Mouse (Mus musculus) cerebellum, adult 9-10 months (tissue): ENCODE data around the gene Acan.
A peak's percentile ranks its signal among the peaks of the same experiment; 100 is the strongest.

Experiments
- DNase-seq: peaks from one replicate; pipeline ENCODE4 v3.0.0; 2022

Acan gene

GRCm38 (mm10) chr7:79053383-79053889 lies at the start of gene Acan:
Gene Acan, plus strand, starts transcription at chr7:79053483.
- no peak for DNase-seq

DNA sequence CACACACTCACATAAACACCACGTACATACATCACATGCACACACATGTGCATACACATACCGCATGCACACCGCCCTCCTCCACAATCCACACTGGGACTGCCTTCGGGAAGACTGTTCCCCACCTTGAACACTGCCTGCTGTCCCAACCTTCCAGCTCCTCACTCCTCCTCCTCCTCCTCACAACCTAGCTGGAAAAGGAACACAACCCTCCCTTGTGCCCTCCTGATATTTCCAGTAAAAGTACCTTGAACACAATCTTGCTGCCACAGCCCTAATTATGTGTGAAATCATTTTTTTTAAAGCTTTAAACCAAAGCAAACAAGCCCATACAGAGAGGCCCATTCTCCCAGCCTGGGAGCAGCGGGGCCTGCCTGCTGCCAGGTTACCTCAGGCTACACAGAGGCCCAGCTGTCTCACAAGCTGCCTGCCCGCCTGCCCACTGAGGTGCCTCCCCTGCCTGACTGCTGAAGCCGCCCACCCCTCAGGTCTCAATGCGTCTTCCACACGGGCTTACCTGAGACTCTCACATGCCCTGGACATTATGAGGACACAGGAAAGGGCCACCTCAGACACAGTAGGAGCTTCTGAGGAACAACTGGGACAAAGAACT lies 31.9 kb upstream of the Acan start:
- DNase-seq = no peak

DNA sequence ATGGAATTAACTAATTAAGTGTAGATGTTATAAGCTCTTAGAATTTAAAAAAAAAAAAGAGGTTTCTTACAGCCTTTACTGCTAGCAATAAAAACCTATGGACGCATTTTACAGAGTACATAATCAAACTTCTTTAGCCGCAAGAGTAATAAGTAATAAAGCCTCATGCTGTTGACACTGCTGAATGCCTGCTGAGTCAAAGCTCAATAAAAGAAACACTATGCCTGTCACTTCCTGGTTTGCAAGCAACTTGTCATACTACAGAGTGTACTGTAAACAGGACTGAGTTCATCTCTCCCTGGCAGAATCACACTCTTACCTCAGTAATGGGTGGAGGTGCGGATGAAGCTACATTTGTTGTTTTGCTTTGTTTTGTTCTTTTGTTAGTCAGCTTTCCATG lies 24.1 kb upstream of the Acan start:
- no peak for DNase-seq

GRCm38 (mm10) chr7:79033745-79034144 lies 19.5 kb upstream of the Acan start:
- DNase-seq = no peak

GRCm38 (mm10) chr7:79034521-79034920 lies 18.8 kb upstream of the Acan start:
- DNase-seq = no peak

GRCm38 (mm10) chr7:79052081-79052480 lies 1.2 kb upstream of the Acan start:
- DNase-seq = no peak

GRCm38 (mm10) chr7:79052521-79053382 lies 531 bp upstream of the Acan start:
- no peak for DNase-seq

DNA sequence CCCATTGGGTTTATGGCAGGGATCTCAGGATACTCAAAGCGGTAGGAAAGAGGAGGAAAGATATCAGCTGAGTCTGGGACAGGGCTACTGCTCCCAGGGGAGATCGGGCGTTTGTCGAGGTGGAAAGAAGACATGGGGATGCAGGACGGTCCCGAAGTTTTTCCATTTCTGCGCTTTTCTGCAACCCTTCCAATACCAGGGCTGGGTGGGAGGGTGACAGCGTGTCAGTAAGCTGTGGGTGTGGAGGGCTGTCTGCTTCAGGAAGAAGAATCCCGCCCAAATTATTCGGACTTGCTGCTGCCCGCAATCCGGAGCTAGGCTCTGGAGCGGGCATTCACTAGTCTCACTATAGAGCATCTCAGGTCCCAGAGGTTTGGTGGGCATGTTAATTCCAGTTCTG lies 828 bp downstream of the Acan start:
- no peak for DNase-seq

DNA sequence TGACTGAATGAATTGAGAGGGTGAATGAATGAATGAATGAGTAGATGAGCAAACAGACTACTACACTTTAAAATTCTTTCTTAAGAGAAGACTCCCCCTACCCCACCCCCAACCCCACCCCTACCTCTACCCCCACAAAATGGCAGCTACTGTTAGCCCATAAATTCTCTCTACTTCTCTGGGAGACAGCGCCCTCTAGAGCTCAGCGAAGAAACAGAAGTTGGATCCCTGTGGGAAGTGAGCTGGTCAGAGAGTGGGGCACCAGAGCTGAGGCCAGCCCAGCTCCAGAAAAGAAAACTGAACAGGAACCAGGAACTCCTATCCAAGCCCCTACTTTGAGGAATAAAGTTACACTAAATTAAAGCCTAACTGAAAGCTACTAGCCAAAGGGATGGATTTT lies 5.3 kb downstream of the Acan start:
- DNase-seq = no peak

GRCm38 (mm10) chr7:79067466-79067865 lies 14.2 kb downstream of the Acan start:
- no peak for DNase-seq

GRCm38 (mm10) chr7:79068231-79068630 lies 14.9 kb downstream of the Acan start:
- no peak for DNase-seq

DNA sequence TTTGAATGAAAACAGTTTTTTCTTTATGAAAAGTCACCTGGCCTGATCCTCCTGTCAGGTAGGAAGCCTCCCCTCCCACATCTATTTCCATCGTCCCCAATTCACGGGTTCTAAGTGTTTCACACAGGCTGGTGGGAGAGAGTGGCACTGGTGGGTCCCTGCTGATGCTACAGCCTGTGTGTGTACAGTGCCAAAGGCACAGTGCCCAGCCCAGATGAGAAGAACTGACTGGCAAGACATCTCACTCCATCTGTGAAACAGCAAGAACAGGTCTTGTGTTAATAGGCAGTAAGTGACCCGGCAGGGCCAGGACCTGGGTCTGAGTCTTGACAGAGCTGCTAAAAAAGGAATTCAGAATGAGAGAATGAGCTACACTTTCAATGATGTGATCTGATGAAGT lies 25.9 kb downstream of the Acan start:
- no peak for DNase-seq

DNA sequence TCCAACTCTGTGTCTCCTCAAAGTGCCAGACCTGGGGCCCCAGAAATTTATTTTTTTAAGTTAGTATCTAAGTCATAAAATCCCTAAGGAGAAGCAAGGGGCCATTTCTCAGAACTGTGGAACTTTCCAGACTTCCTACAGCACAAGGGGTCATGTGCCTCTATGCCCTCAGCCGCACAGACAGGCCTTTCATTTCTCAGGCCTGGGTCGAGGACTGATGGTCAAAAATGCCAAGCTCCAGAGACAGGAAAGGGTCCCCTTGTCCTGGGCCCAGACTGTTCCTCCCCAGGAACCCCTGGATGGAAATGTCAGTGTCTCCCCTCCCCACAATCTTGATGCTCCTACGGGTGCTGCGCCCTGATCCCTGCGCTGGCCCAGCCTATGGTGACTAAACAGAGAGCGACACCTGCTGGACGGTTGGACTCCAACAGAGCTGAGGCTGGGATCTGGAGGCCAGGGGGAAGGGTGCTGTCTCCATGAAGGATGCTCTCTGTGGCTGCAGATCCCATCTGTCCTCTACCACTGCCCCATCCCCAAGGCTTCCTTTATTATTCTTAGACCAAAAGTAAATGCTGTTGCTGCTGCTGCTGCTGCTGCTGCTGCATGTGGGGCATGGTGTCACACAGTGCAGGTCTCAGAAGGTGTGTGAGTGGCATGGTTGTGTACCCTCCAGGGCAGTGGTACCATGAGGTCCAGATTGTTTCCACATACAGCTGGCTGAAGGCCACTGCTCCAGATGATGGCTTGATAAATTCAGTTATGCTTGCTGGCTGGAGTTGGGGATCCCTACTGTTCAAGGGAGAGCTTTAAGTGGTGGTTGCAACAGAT lies 27.5 kb downstream of the Acan start:
- DNase-seq = peak; percentile 5

- peak; percentile 25 for DNase-seq
Measured at GRCm38 (mm10) chr7:79089111-79089510, 35.8 kb downstream of the Acan start.

GRCm38 (mm10) chr7:79096492-79096891 lies 43.2 kb downstream of the Acan start:
- DNase-seq = no peak

DNA sequence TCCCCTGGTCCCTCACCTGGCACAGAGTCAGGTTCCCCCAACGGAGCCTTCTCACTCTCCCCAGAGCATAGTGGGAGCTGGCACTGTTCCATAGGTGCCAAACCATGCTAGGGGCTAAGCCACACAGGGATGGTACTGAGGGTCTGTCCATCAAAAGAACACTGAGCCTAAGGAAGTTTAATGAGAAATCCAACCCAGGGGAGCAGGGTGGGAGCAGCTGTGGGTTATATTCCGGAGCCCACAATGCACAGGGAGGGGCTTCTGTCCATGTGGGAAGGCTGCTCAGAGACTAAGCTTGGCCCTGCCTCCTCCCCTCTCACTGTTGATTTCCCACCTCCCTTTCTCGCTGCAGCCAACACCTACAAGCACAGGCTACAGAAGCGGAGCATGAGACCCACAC lies 60.6 kb downstream of the Acan start:
- no peak for DNase-seq

GRCm38 (mm10) chr7:79123465-79123864 lies 70.2 kb downstream of the Acan start:
- no peak for DNase-seq

DNA sequence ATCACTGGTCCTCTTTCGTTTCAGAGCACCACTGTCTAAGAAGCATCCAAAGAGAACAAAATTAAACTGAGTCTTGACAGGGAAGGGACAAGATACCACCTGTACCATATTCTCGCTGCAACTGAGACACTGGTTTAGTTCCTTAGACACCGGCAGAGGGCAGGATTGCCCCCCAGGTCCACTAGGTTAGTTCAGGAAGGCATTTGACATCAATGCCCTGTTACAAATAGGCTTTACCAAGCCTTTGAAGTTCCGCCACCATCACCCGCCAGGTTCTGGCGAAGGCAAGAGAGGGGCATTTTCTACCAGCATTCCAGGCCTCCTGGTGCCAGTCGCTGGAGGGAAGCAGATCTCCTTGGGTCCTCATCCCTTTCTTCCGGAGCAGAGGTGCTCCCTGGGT lies 76.6 kb downstream of the Acan start:
- no peak for DNase-seq

DNA sequence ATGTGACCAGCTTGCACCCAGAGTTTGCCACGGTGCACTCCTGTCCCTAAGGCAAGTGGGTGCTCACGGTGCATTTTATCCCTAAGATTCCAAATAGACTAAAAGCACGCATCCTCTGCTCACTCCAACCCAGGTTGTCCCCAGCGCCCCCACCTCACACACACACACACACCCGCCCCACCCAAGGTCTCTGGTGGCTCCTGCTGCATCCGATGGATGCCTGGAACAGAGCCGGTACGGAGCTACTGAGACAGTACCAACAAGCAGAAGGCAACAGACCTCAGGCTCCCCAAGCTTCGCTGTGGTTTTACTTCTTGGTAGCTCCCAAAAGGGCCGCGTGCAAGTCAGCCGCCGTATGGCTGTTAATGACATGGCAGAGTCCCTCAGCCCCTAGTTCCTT lies 77.1 kb downstream of the Acan start:
- no peak for DNase-seq

- no peak for DNase-seq
Measured at GRCm38 (mm10) chr7:79130843-79131444, 77.7 kb downstream of the Acan start, which contains the start of gene Hapln3. Gene Hapln3, minus strand, starts transcription at chr7:79131018.

DNA sequence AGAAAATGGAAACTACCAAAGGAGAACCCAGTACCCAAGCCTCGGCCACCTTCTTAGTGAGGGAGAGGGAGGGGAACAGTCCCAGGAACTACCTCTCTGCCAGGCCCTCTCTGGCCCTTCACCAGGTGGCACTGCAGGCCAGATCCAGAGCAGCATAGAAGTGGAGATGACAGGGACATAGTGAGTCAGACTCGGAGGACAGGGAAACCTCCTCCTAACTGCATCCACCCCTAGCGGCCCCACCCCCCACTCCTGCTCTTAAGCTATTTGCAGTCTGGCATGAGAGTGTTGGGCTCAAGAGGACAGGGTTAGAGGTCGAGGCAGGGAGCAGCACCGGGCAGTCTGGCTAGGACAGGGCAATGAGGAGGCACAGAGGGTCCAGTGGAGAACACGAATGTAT lies 80.1 kb downstream of the Acan start:
- no peak for DNase-seq

- no peak for DNase-seq
Measured at GRCm38 (mm10) chr7:79139328-79139824, 86.1 kb downstream of the Acan start.
